Mouse (Mus musculus): ENCODE results near the gene Glo1.

DNA sequence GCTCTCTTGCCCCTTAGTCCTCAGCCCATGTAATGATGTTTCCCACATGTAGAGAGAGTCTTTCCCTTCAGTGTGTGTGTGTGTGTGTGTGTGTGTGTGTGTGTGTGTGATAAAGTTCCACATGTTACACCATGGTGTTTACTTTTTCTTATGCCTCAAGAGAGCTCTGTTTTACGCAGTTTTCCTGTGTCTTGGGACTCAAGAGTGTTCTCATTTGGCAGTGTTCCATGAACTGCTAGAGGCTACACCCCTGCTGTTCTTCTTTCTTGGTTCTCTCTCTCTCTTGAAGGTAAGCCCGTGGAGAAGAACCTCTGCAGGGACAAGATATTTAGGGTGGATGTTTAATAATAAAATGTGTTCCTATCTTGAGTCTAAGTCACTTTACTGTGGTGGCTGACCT, 7.5 kb downstream of the Glo1 start:
- TF ChIP-seq USF1 (IDR thresholded peaks at IDR 0.05; ENCODE audit: low read depth) (no peak), CTCF (IDR thresholded peaks at IDR 0.05; ENCODE audit: control insufficient read depth, insufficient read depth, insufficient read length) (no peak)

All from C2C12 (cell line).